Mouse (Mus musculus) CH12.LX (cell line): Measurements from ENCODE around the gene Emilin3. TPM values are rescaled to one million over a fixed set of nuclear protein-coding genes. Genes with fewer than 3 reads are reported as not detected.

ENCODE experiments used
- DNase-seq: peaks from one replicate; pipeline ENCODE4 v3.0.0-alpha.2; 2013; ENCODE audit errors: extremely low read depth
- H3K27ac ChIP-seq: 2 replicates; pipeline ENCODE4 v1.5.1; 2012; ENCODE audit warnings: low read depth, mild to moderate bottlenecking, control low read depth, moderate library complexity; ENCODE audit not compliant: insufficient read depth
- H3K27me3 ChIP-seq: replicated peaks from 2 replicates; pipeline ENCODE3; 2012; ENCODE audit warnings: inconsistent platforms
- H3K36me3 ChIP-seq, 2 experiments: replicated peaks in 1 of 2; 2 replicates each; pipeline versions ENCODE3 to v1.6.1; 2012; ENCODE audit warnings: inconsistent platforms in 1 of 2, low read length in 1 of 2, mild to moderate bottlenecking in 1 of 2, mixed read lengths in 1 of 2, moderate library complexity in 1 of 2; ENCODE audit not compliant: control insufficient read depth in 1 of 2, insufficient read depth in 1 of 2
- H3K4me1 ChIP-seq, 2 experiments: 2 replicates each; pipeline ENCODE4 v1.6.1; 2012; ENCODE audit warnings: inconsistent platforms in 1 of 2, moderate library complexity in 1 of 2; ENCODE audit not compliant: insufficient read depth in 2 of 2, control insufficient read depth in 1 of 2
- H3K4me2 ChIP-seq: 2 replicates; pipeline ENCODE4 v1.6.1; 2012; ENCODE audit warnings: low read depth, mild to moderate bottlenecking, control low read depth; ENCODE audit not compliant: poor library complexity, insufficient read depth, severe bottlenecking
- H3K4me3 ChIP-seq, 3 experiments: fragments of 150-350 bp in 1 of 3; sonication (generic) in 1 of 3; replicated peaks in 1 of 3; 2 replicates each; pipeline versions ENCODE3 to v1.5.1; 2011 to 2012; ENCODE audit warnings: low read depth in 2 of 3, low read length in 2 of 3, mild to moderate bottlenecking in 2 of 3, moderate library complexity in 2 of 3, control low read depth in 1 of 3, improper control_type of control experiment in 1 of 3, inconsistent platforms in 1 of 3, mixed read lengths in 1 of 3; ENCODE audit not compliant: poor library complexity in 1 of 3
- H3K79me2 ChIP-seq: replicated peaks from 2 replicates; pipeline ENCODE4 v1.6.1; 2012; ENCODE audit warnings: mild to moderate bottlenecking, moderate library complexity; ENCODE audit not compliant: control insufficient read depth, poor library complexity, insufficient read depth, severe bottlenecking; ENCODE audit errors: extremely low read depth
- H3K9ac ChIP-seq: 2 replicates; pipeline ENCODE4 v1.6.1; 2012; ENCODE audit warnings: low read depth, mild to moderate bottlenecking, control low read depth, moderate library complexity; ENCODE audit not compliant: insufficient read depth
- H3K9me3 ChIP-seq: replicated peaks from 2 replicates; pipeline ENCODE3; 2012; ENCODE audit warnings: low read length, inconsistent platforms, mixed read lengths
- BHLHE40 ChIP-seq: IDR thresholded peaks from 2 replicates; pipeline ENCODE4 v1.6.1; 2011; ENCODE audit warnings: mild to moderate bottlenecking, low read depth, low read length, improper control_type of control experiment
- CTCF ChIP-seq, 2 experiments: IDR thresholded peaks in 1 of 2; conservative IDR thresholded peaks in 1 of 2; 2 replicates each; pipeline ENCODE4 v1.5.1; 2011 to 2012; ENCODE audit warnings: low read depth in 2 of 2, low read length in 2 of 2, improper control_type of control experiment in 1 of 2, inconsistent platforms in 1 of 2, mild to moderate bottlenecking in 1 of 2, moderate library complexity in 1 of 2
- E2F4 ChIP-seq: IDR thresholded peaks from 2 replicates; pipeline ENCODE4 v1.6.1; 2011; ENCODE audit warnings: low read depth, low read length, improper control_type of control experiment; ENCODE audit not compliant: insufficient replicate concordance
- ETS1 ChIP-seq: conservative IDR thresholded peaks from 2 replicates; pipeline ENCODE4 v1.6.1; 2012; ENCODE audit warnings: low read depth, mild to moderate bottlenecking, inconsistent platforms, low read length, improper control_type of control experiment, moderate library complexity
- GABPA ChIP-seq: IDR thresholded peaks from 2 replicates; pipeline ENCODE4 v1.6.1; 2012; ENCODE audit warnings: low read depth, low read length, improper control_type of control experiment, inconsistent platforms; ENCODE audit not compliant: insufficient replicate concordance
- IRF4 ChIP-seq: IDR thresholded peaks from 2 replicates; pipeline ENCODE4 v1.6.1; 2014; ENCODE audit warnings: low read depth, mild to moderate bottlenecking, inconsistent platforms, low read length, improper control_type of control experiment
- JUND ChIP-seq: conservative IDR thresholded peaks from 2 replicates; pipeline ENCODE4 v1.6.1; 2011; ENCODE audit warnings: low read depth, low read length, improper control_type of control experiment
- MAX ChIP-seq: IDR thresholded peaks from 2 replicates; pipeline ENCODE4 v1.6.1; 2011; ENCODE audit warnings: low read length, improper control_type of control experiment
- MEF2A ChIP-seq: IDR thresholded peaks from 2 replicates; pipeline ENCODE4 v1.6.1; 2014; ENCODE audit warnings: low read depth, mild to moderate bottlenecking, inconsistent platforms, low read length, improper control_type of control experiment, borderline replicate concordance
- MYC ChIP-seq: IDR thresholded peaks from 2 replicates; pipeline ENCODE4 v1.6.1; 2011; ENCODE audit warnings: low read depth, mild to moderate bottlenecking, improper control_type of control experiment, low read length
- POLR2AphosphoS2 ChIP-seq: IDR thresholded peaks from 2 replicates; pipeline ENCODE4 v1.6.1; 2011; ENCODE audit warnings: low read depth, low read length, improper control_type of control experiment
- RAD21 ChIP-seq: IDR thresholded peaks from 2 replicates; pipeline ENCODE4 v1.6.1; 2011; ENCODE audit warnings: low read depth, mild to moderate bottlenecking, low read length, improper control_type of control experiment, moderate library complexity
- SMC3 ChIP-seq: IDR thresholded peaks from 2 replicates; pipeline ENCODE4 v1.6.1; 2011; ENCODE audit warnings: low read depth, low read length, improper control_type of control experiment
- USF1 ChIP-seq: IDR thresholded peaks from 2 replicates; pipeline ENCODE4 v1.6.1; 2014; ENCODE audit warnings: low read depth, mild to moderate bottlenecking, inconsistent platforms, low read length, improper control_type of control experiment
- USF2 ChIP-seq: conservative IDR thresholded peaks from 2 replicates; pipeline ENCODE4 v1.6.1; 2011; ENCODE audit warnings: low read depth, low read length, improper control_type of control experiment
- ZC3H11A ChIP-seq: IDR thresholded peaks from 2 replicates; pipeline ENCODE4 v1.6.1; 2012; ENCODE audit warnings: low read depth, mild to moderate bottlenecking, inconsistent platforms, low read length, improper control_type of control experiment
- dilution Hi-C: fragments of 300-500 bp; cut with MboI; formaldehyde crosslinking; loops from 2 replicates; pipeline ENCODE4 v1.14.3; 2020; ENCODE audit warnings: low sequenced_read_pairs; ENCODE audit not compliant: extremely low pct_unique_long_range_greater_than_20kb, extremely low pct_ligation_motif_present
- in situ Hi-C: fragments of 300-500 bp; cut with MboI; formaldehyde crosslinking; loops from 3 replicates; pipeline ENCODE4 v1.14.3; 2019; ENCODE audit warnings: low sequenced_read_pairs, low pct_ligation_motif_present, low pct_unique_long_range_greater_than_20kb, mixed read lengths
- polyA plus RNA-seq: library from polyadenylated mRNA; unstranded; fragments of >175 nt; gene quantifications from 2 replicates; pipeline ENCODE4 v1.2.1, GENCODE M21; 2012; ENCODE audit warnings: low read depth; ENCODE audit not compliant: insufficient read length
- total RNA-seq, 2 experiments: library from RNA; depleted of rRNA; stranded (reverse); fragments of 300-350 nt in 1 of 2; fragments of >200 nt in 1 of 2; gene quantifications; 2 replicates each; pipeline ENCODE4 v1.2.3; 2012 to 2014

Gene Emilin3
- total and polyA plus RNA-seq, 3 experiments = not detected

GRCm38 (mm10) chr2:160886221-160886620 lies 25.9 kb downstream of the Emilin3 start:
- H3K9me3 ChIP-seq = no peaks in the 10 kb centered on the region
- no peak overlapping the region for H3K9ac ChIP-seq
- dilution Hi-C loops (no loop called here), in situ Hi-C loops (loop anchor here (10.0 kb wide), 1 partner anchor 171 kb away; no protein-coding TSS in a partner anchor)
- no peak for DNase-seq
- H3K4me3 ChIP-seq = no peak overlapping the region
- no peaks in the 10 kb centered on the region for H3K79me2 ChIP-seq
- H3K4me1 ChIP-seq = peaks cover 0 to 7% of the 10 kb centered on the region in 2 experiments; a peak in 2 of 4 replicates
- no peaks in the 10 kb centered on the region for H3K36me3 ChIP-seq
- TF ChIP-seq ETS1 (no peak), MYC (no peak), IRF4 (no peak), BHLHE40 (no peak), ZC3H11A (no peak), USF2 (no peak), E2F4 (no peak), POLR2AphosphoS2 (no peak)
- peaks cover 1% of the 10 kb centered on the region for H3K27me3 ChIP-seq
- no peak overlapping the region for H3K4me2 ChIP-seq
- H3K27ac ChIP-seq = no peak overlapping the region

- H3K27ac ChIP-seq = no peak overlapping the region
- in situ Hi-C loops = loop anchor here (5.0 to 10.0 kb wide), 2 partner anchors 170 to 283 kb away; no protein-coding TSS in a partner anchor
- H3K36me3 ChIP-seq = no peaks in the 10 kb centered on the region
- H3K4me3 ChIP-seq = no peak overlapping the region
- no peaks in the 10 kb centered on the region for H3K79me2 ChIP-seq
- H3K9me3 ChIP-seq = no peaks in the 10 kb centered on the region
- no peak overlapping the region for H3K9ac ChIP-seq
- peaks cover 0 to 8% of the 10 kb centered on the region in 2 experiments; a peak in 2 of 4 replicates for H3K4me1 ChIP-seq
- TF ChIP-seq USF1 (no peak), GABPA (no peak), SMC3 (peak; percentile 66), RAD21 (peak; percentile 71), JUND (peak; percentile 46), CTCF (conservative IDR thresholded peaks at IDR 0.05 in 1 of 2, IDR thresholded peaks at IDR 0.05 in 1 of 2; ENCODE audit: low read depth in 2 of 2, low read length in 2 of 2) (peak; percentile 80 to 91), POLR2AphosphoS2 (no peak), MAX (0 out of 2 replicates have a peak, but pooled peaks have one; percentile 44), MEF2A (no peak), MYC (peak; percentile 77)
- no peak overlapping the region for H3K4me2 ChIP-seq
- peak; percentile 66 for DNase-seq
- dilution Hi-C loops = no loop called here
- H3K27me3 ChIP-seq = no peaks in the 10 kb centered on the region
Measured at GRCm38 (mm10) chr2:160884830-160885229, 27.3 kb downstream of the Emilin3 start.
